Mouse (Mus musculus): ENCODE results near the gene Eif4g3.

Gene Eif4g3

DNA sequence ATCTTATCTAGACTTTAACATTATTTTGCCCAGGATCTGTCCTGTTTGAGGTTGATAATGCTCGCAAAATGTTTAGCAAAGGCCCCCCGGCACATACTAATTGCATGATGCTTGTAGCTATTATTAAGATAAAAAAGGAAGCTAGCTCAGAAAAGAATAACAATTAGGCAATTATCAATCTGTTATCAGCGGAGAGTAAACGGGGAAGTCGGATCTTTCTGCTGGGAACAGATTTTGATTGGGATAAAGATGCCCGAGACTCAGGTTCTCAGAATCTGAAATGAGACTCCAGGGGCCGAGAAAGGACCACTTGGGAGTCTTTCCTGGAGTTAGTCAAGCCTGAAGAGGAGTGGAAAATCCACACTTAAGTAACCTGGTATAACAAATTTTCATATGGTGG lies 1.6 kb upstream of the Eif4g3 start:
- no peak for DNase-seq

GRCm38 (mm10) chr4:137993291-137993758 lies 503 bp downstream of the Eif4g3 start:
- DNase-seq = peak; percentile 100

DNA sequence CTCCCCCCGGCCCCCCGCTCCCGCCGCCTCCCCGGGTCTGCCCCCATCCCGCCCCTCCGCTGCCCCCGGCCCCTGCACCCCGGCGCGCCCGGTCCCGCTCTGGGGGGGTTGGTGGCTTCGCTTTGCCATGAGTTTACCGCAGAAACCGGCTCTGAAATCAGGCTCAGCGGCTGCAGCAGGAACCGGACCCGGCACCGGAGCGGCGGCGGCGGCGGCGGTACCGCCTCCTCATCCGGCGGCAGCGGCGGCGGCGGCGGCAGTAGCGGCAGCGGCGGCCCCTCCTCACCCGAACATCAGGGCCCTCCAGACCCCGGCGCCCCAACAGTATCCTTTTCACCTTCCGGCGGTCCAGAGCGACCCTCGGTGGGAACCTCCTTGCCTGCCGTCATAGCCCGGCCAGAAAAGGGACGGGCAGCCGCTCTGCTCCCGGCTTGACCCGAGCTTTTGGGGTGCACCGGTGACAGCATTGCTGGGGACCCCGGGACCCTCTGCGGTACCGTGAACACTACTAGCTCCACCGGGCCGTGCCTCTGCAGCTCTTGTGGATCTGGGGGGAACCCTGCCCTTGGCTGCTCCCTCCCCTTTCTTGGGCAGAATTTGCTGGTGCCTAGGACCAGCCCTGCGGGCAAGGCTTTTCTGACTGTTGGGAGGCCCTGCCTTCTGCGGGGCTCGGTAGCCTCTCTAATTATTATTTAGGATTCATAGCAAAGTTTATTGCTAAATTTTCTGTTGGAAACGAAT lies 1.2 kb downstream of the Eif4g3 start:
- peak; percentile 64 to 75 for DNase-seq

- no peak for DNase-seq
Observed at GRCm38 (mm10) chr4:137994562-137995336, 1.9 kb downstream of the Eif4g3 start.

DNA sequence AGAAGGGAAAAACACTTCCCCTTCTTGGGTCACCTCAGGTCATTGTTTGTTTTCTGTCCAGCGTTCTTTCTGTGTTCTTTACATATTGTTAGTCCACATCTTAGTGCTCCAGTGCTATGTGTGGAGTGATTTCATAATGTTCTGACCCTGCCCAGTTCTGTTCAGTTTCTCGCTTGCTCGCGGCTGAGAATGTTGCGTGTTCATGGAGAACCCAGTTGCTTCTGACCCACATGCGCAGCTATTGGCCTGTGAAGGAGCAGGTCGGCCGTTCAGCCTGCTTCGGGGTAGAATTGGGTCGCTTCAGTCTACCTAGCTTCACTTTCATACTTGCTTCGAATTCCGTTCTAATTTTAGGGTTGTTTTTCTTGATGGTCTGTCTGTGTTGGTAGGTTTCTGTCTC lies 2.6 kb downstream of the Eif4g3 start:
- DNase-seq = peak in 1 of 2 experiments; percentile 53

DNA sequence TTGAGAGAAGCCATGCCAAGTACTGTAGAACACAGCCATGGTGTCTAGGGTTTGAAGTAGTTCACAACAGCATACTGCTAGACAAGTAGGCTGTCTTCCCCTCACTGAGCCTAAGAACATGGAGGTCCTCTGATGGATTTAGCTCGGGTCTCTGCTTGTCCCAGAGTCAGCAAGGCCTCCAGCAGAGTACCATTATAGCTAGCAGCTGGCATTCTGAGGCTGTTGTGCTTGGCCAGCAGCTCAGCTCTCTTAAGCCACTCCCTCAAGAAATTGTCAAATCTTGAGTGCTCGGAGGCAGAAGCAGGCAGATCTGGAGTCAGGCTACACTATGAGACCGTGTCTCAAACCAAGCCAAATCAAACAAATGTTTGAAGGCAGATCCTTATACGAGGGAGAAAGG lies 5.4 kb downstream of the Eif4g3 start:
- no peak for DNase-seq

- peak; percentile 57 to 69 for DNase-seq
Observed at GRCm38 (mm10) chr4:138000682-138001081, 7.9 kb downstream of the Eif4g3 start.

DNA sequence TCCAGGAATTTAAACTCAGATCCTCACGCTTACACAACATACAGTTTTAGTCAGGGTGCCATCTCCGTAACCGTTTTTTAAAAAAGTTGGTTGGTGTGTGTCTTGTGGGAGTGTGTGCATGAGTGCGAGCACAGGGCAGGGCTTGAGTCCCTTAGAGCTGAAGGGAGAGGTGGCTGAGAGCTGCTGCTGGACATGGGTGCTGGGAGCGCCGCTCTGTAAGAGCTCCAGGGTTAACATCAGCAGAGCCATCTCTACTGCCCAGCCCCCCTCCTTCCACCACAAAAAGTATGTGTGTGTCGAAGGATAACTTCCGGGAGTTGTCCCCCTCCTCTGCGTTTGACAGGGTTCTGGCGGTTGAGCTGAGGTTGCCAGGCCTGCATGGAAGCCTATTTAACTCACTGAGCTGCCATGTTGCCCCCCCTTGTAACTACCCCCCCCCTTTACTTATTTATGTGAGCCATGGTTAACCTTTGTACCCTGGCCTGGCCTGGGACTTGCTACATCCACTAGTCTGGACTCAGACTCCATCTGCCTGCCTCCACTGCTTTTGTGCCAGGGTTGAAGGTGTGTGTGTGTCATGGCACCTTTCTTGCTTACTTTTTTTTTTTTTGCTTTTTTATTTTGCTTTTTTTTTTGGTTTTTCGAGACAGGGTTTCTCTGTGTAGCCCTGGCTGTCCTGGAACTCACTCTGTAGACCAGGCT lies 11.2 kb downstream of the Eif4g3 start:
- DNase-seq = peak; percentile 24 to 48

DNA sequence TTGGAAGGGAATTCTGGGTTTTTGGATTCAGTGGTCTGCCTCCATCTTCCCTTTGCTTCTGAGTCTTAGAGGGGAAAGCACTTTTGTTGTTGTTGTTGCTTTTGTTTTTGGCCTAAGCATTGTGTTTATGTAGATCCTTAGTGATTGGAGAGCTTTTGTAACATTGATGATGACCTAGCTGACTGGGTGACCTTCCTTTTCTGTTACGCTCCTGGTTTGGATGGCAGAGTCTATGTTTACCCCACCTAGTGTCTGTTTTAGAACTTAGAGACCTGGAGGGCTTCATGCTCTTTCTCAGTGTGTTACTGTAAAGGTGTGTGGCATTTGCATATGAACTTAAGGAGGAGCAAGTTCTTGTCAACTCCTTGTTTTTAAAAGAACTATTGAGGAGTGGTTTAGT lies 13.0 kb downstream of the Eif4g3 start:
- DNase-seq = no peak

DNA sequence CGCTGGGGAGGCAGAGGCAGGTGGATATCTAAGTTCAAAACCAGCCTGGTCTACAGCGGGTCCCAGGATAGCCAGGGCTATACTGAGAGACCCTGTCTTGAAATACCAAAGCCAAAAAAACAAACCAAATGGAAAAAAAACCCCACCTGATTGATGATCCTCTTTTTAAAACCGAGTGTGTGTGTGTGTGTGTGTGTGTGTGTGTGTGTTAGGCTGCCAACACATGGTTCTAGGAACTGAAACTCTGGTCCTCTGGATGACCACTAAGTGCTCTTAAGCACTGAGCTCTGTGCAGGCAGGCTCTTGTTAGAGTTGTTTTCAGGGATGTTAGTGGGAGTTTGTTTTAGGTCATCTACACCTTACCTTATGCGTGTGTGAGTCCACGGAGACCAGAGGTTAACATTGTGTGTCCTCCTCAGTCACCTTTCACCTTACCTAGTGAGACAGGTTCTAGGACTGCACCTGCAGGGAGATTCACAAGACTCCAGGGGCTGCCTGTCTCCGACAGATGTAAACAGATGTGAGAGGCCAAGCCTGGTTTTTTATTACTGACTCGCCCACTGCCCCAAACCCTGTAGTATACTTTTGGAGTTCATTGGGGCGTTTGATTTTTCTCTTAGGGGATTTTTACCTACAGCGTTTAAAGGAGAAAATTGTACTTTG lies 14.3 kb downstream of the Eif4g3 start:
- DNase-seq = no peak

DNA sequence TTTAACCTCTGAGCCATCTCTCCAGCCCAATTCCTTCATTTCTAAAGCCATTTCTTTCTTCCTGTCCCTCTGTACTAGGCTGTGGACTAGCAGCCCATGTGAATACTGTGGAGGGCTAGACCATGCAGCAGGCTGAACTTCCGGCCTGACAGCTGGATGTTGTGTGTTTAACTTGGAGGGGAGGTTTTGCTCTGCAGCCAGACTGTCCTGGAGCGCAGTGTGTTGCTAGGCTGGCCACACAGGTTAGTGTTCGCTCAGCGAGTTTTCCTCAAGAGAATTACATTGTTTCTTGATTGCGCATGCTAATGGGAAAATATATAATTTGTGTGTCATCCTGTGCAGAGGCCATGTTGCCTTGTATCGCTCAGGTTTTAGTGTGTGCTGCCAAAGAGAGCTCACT lies 15.8 kb downstream of the Eif4g3 start:
- DNase-seq = peak; percentile 40 to 52

DNA sequence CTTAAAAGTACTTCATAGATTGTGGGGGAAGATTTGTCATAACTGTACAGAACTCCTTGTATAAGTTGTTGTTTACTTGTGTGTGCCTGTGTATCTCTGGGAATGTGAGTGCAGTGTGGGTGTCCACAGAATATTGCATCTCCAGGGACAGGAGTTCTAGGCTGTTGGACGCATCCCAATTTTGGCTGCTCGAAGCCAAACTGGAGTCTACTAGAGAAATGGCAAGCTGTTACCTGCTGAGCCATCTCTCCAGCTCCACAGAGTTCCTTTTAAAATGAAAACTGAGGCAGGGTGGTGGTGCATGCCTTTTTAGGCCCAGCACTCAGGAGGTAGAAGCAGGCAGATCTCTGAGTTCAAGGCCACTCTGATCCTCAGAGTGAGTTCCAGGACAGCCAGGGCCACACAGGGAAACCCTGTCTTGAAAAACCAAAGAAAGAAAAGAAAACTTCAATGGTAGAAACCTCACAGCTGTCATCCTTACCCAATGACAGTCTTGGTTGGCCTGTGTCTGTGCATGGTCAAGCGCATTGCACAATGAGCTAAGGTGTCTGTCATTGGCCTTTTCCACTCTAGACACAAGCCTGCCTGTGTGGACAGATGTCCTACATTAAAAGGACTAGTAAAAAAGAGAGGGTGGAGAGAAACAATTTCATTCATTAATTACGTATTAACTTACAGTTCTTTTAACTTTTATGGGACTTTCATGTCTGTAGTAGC lies 17.1 kb downstream of the Eif4g3 start:
- no peak for DNase-seq

- DNase-seq = no peak
Observed at GRCm38 (mm10) chr4:138013723-138014479, 21.1 kb downstream of the Eif4g3 start.

- no peak for DNase-seq
Observed at GRCm38 (mm10) chr4:138015966-138016365, 23.1 kb downstream of the Eif4g3 start.

GRCm38 (mm10) chr4:138017085-138017637 lies 24.3 kb downstream of the Eif4g3 start:
- peak in 1 of 2 experiments; percentile 39 for DNase-seq

DNA sequence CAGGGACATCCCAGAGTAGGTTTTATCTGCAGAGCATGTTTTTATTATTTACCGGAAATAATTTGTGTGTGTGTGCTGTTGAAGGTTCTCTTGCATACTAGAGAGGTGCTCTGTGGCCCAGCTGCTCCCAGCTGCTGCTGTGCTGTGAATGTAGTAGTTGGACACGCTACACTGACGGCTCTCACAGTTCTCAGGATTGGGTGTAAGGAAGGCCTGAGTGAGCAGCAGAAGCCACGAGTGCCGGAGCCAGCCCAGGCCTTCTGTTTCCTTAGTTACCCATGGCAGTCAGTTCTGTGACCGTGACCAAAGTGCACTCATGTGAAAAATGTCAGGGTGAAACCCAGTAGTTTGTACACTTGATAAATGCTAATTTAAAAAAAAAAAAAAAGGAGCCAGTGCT lies 25.2 kb downstream of the Eif4g3 start:
- peak; percentile 65 to 80 for DNase-seq

DNA sequence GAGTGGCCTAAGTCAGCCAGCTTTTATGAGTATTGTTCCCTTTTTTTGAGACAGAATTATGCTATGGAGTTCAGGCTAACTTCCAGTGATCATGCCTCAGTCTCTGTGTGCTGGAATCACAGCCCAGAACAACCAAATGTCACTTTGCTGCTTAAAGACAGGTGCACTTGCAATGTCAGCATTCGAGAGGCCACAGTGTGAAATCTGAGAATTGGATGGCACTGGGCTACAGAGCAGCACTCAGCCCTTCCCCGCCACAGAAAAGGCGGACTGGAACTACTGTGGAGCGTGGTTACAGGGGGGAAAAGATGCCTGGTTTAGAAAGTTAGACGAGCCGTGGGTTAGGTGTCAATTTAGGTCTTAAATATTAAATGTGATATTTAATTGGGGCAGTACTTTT lies 27.4 kb downstream of the Eif4g3 start:
- no peak for DNase-seq

GRCm38 (mm10) chr4:138021651-138022050 lies 28.8 kb downstream of the Eif4g3 start:
- DNase-seq = no peak

- DNase-seq = no peak
Observed at GRCm38 (mm10) chr4:138022761-138023160, 29.9 kb downstream of the Eif4g3 start.

DNA sequence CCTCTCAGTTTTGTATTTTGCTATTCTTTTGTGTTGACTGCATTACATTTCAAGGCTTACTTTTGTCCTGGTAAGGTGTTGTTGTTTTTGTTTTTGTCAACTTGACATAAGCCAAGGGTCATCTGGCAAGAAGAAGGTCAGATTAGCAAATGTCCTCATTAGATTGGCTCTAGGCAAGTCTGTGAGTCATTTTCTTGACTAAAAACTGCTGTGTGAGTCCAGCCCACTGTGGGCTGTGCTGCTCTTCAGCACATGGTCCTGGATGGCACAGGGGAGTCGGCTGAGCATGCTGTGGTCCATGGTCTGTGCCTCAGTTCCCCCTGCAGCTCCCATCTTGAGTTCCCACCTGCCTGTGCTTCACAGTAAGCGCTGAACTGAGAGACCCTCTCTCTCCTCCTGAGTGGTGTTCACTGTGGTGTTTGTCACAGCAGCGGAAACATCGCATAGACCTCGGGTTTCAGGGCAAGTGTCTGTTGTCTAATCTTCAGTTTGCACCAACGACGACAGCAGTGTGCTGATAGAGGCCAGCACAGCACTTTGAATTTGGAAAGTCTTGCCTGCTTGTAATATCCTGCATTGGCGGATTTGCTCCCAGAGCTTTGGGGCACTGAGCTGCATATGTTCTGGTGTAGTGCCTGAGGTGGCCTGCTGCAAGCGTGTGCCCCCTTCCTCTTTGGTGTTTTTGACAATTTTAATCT lies 30.7 kb downstream of the Eif4g3 start:
- DNase-seq = no peak
